Comparison of ENCODE assay signal across 24 mouse cellular contexts in genomic region chr11:51315991-51316810, GRCm38 (mm10). TPM values are rescaled to one million over a fixed set of nuclear protein-coding genes. Genes with fewer than 3 reads are reported as not detected.
A peak's percentile ranks its signal among the peaks of the same experiment; 100 is the strongest.
DNase-seq lines count a peak whose midpoint lies in the region; ATAC-seq lines count a peak whose summit lies in the region.
"Had no signal": no experiment of that assay in that cellular context is flagged by ENCODE, and none has a peak within 500 bp of the region (broad histone marks: within the 10 kb centered on the region; RNA-seq: fewer than 3 reads in every experiment).

No protein-coding gene starts in this region.

- peak; percentile 20 to 25 for DNase-seq in cerebellum, adult 18-20 months
- peak; percentile 30 for DNase-seq in cerebellum, adult 9-10 months
- peak; percentile 18 for DNase-seq in retina, adult 2 months (ENCODE audit: low read depth, low spot score)
- DNase-seq in adrenal gland, postnatal 14 days, result no peak
- no peak for DNase-seq in heart, postnatal 10 days
- DNase-seq: adrenal gland, adult 2 months; B cell, adult 2 months; kidney, adult 18-20 months; right cerebral cortex, adult 18-20 months had no signal

- no peak overlapping the region for H3K4me2 ChIP-seq in hindbrain, embryonic 16.5 days (ENCODE audit: low read length)
- H3K4me2 ChIP-seq in hindbrain, embryonic 12.5 days (replicated peaks), result no peak overlapping the region
- H3K4me2 ChIP-seq: embryonic facial prominence, embryonic 12.5 days; forebrain, embryonic 12.5 days had no signal

- no peak overlapping the region for H3K9ac ChIP-seq in hindbrain, embryonic 16.5 days (ENCODE audit: low read depth, low read length)
- H3K9ac ChIP-seq in hindbrain, embryonic 12.5 days, result no peak overlapping the region
- H3K9ac ChIP-seq: embryonic facial prominence, embryonic 12.5 days; forebrain, embryonic 12.5 days had no signal

- 67% methylated on average over 7 of the region's 7 CpGs for WGBS in hindbrain, embryonic 16.5 days
- WGBS in hindbrain, embryonic 12.5 days, result 74% methylated on average over 7 of the region's 7 CpGs

- no peaks in the 10 kb centered on the region for H3K4me1 ChIP-seq in hindbrain, embryonic 16.5 days (ENCODE audit: control insufficient read depth, insufficient read depth, low read depth, low read length)
- H3K4me1 ChIP-seq in hindbrain, embryonic 12.5 days, result 0 out of 2 replicates have a peak, but pooled peaks cover 3% of the 10 kb centered on the region
- H3K4me1 ChIP-seq: embryonic facial prominence, embryonic 12.5 days had no signal

- intact Hi-C loops in heart, postnatal 10 days (cut with DNase I), result no loop called here

- H3K27ac ChIP-seq in hindbrain, embryonic 16.5 days (ENCODE audit: low read depth, low read length), result no peak overlapping the region
- no peak overlapping the region for H3K27ac ChIP-seq in hindbrain, embryonic 12.5 days
- H3K27ac ChIP-seq: embryonic facial prominence, embryonic 12.5 days; forebrain, embryonic 12.5 days; heart, embryonic 10.5 days; hindbrain, embryonic 10.5 days; macrophage; stomach, postnatal 0 days had no signal

- H3K27me3 ChIP-seq in hindbrain, embryonic 16.5 days (replicated peaks; ENCODE audit: control insufficient read depth, insufficient read depth, low read length), result no peaks in the 10 kb centered on the region
- no peaks in the 10 kb centered on the region for H3K27me3 ChIP-seq in hindbrain, embryonic 12.5 days
- H3K27me3 ChIP-seq: embryonic facial prominence, embryonic 12.5 days; forebrain, embryonic 12.5 days had no signal

- H3K36me3 ChIP-seq in hindbrain, embryonic 16.5 days (ENCODE audit: control insufficient read depth, insufficient read depth, low read length), result no peaks in the 10 kb centered on the region
- no peaks in the 10 kb centered on the region for H3K36me3 ChIP-seq in hindbrain, embryonic 12.5 days
- H3K36me3 ChIP-seq: embryonic facial prominence, embryonic 12.5 days; forebrain, embryonic 12.5 days; G1E; hindbrain, embryonic 10.5 days had no signal

- ATAC-seq in hindbrain, embryonic 16.5 days, result 0 out of 2 replicates have a peak, but pooled peaks have one; percentile 17
- no peak for ATAC-seq in hindbrain, embryonic 12.5 days (ENCODE audit: low FRiP score)
- ATAC-seq: inflammation-experienced regulatory T-cells, adult 6 months had no signal

- H3K9me3 ChIP-seq in hindbrain, embryonic 16.5 days (ENCODE audit: control insufficient read depth, low read length), result peaks cover 2% of the 10 kb centered on the region; the same call in 1 of the 2 replicates
- H3K9me3 ChIP-seq in hindbrain, embryonic 12.5 days (replicated peaks), result no peaks in the 10 kb centered on the region
- H3K9me3 ChIP-seq: embryonic facial prominence, embryonic 12.5 days; forebrain, embryonic 12.5 days; hindbrain, embryonic 10.5 days had no signal

- no peak overlapping the region for H3K4me3 ChIP-seq in hindbrain, embryonic 16.5 days (ENCODE audit: low read length)
- H3K4me3 ChIP-seq in hindbrain, embryonic 12.5 days, result no peak overlapping the region
- H3K4me3 ChIP-seq: embryonic facial prominence, embryonic 12.5 days; erythroblast, embryonic 14.5 days; forebrain, embryonic 12.5 days; heart, embryonic 10.5 days; hindbrain, embryonic 10.5 days had no signal

RNA-seq across cellular contexts. Expression of gene Col23a1, which starts 26.5 kb away (rescaled TPM):
- polyA plus RNA-seq in hindbrain, embryonic 16.5 days (2015; fragmentation: Nextera tagmentation; extraction: Ambion mirVana), result 4.4 and 6.1 TPM in 2 replicates
- 15.9 and 17.1 TPM in 2 replicates for polyA plus RNA-seq in hindbrain, embryonic 12.5 days (2016; fragmentation: Nextera tagmentation; extraction: Ambion mirVana)
- 7.2 and 7.5 TPM in 2 replicates for total RNA-seq in adrenal gland, postnatal 14 days (2021)
- 1 to 10 TPM; 2.8 to 2.9 TPM for total RNA-seq in heart, postnatal 10 days (2021)
- polyA plus RNA-seq: erythroblast, embryonic 14.5 days had no signal

RNA-seq across cellular contexts. Expression of gene BC049762, which starts 53.4 kb away (rescaled TPM):
- 0.24 and 0.30 TPM in 2 replicates for polyA plus RNA-seq in hindbrain, embryonic 16.5 days (2015; fragmentation: Nextera tagmentation; extraction: Ambion mirVana)
- 0.25 TPM in 1 of 2 replicates, not detected in the other for polyA plus RNA-seq in hindbrain, embryonic 12.5 days (2016; fragmentation: Nextera tagmentation; extraction: Ambion mirVana)
- total RNA-seq in adrenal gland, postnatal 14 days (2021), result 0.64 and 0.93 TPM in 2 replicates
- not detected for total RNA-seq in heart, postnatal 10 days (2021)
- total RNA-seq: G1E; gastrocnemius, adult 18-20 months; gastrocnemius, postnatal 4 days; layer of hippocampus, adult 18-20 months; layer of hippocampus, postnatal 14 days had no signal
- polyA plus RNA-seq: erythroblast, embryonic 14.5 days; forebrain, embryonic 12.5 days; G1E; hindbrain, embryonic 10.5 days; inflammation-experienced regulatory T-cells, adult 6 months; macrophage had no signal

RNA-seq across cellular contexts. Expression of gene Clk4, which starts 54.7 kb away (rescaled TPM):
- 113 and 121 TPM in 2 replicates for polyA plus RNA-seq in hindbrain, embryonic 16.5 days (2015; fragmentation: Nextera tagmentation; extraction: Ambion mirVana)
- polyA plus RNA-seq in hindbrain, embryonic 12.5 days (2016; fragmentation: Nextera tagmentation; extraction: Ambion mirVana), result 150 and 161 TPM in 2 replicates
- total RNA-seq in adrenal gland, postnatal 14 days (2021), result 78.3 and 92.0 TPM in 2 replicates
- total RNA-seq in heart, postnatal 10 days (2021), result 10 to 100 TPM; 47.3 to 48.2 TPM

Comparison
In these comparisons a context has a peak if more than half of its experiments do, and no peak if none do; other contexts are left out.
1. DNase-seq: peak in cerebellum, adult 18-20 months (2 of 2), cerebellum, adult 9-10 months (single experiment) and retina, adult 2 months (single experiment); none in adrenal gland, postnatal 14 days (single experiment) and heart, postnatal 10 days (0 of 2).